Mouse (Mus musculus): ENCODE data around the gene Hprt.

- TF ChIP-seq CTCF (IDR thresholded peaks at IDR 0.05; ENCODE audit: insufficient read depth, low read depth, low read length), result no peak
- no peak for TF ChIP-seq POLR2A (IDR thresholded peaks at IDR 0.05; ENCODE audit: insufficient read depth, low read depth, low read length)
These were observed 53.1 kb downstream of the Hprt start for GRCm38 (mm10) chrX:53041006-53041405.
